Mouse (Mus musculus) liver, embryonic 14.5 days (tissue): Measurements from ENCODE around the gene Hmox2.

Experiments used
- CTCF ChIP-seq: IDR thresholded peaks from 2 replicates; pipeline ENCODE4 v1.5.1; 2016; ENCODE audit warnings: antibody characterized with exemption, low read depth, control low read depth
- EP300 ChIP-seq: IDR thresholded peaks from 2 replicates; pipeline ENCODE4 v1.6.1; 2016; ENCODE audit warnings: antibody characterized with exemption, low read depth

GRCm38 (mm10) chr16:4730776-4731358, 4.7 kb downstream of the Hmox2 start:
- TF ChIP-seq CTCF (no peak), EP300 (no peak)
